ENCODE assay signal across 8 mouse cellular contexts in genomic region chr7:68275445-68275837, GRCm38 (mm10). TPM values are rescaled to one million over a fixed set of nuclear protein-coding genes. Genes with fewer than 3 reads are reported as not detected.
DNase-seq lines count a peak whose midpoint lies in the region; ATAC-seq and TF ChIP-seq lines count a peak whose summit lies in the region.
"Not testable (repeated sequence)": the region's sequence is repeated elsewhere in the genome, so short reads cannot be mapped to it uniquely, and the experiment has no call there.
"Had no signal": no experiment of that assay in that cellular context is flagged by ENCODE, and none has a peak within 500 bp of the region (broad histone marks: within the 10 kb centered on the region; RNA-seq: fewer than 3 reads in every experiment).

No protein-coding gene starts in this region.

- not testable (repeated sequence) for H3K4me1 ChIP-seq in embryonic facial prominence, embryonic 11.5 days (ENCODE audit: control insufficient read depth, insufficient read depth, low read length); kidney, postnatal 0 days (replicated peaks; ENCODE audit: insufficient read depth, low read length); liver, embryonic 16.5 days (ENCODE audit: control insufficient read depth, low read depth, low read length); midbrain, embryonic 12.5 days; stomach, embryonic 14.5 days (ENCODE audit: control insufficient read depth, insufficient read depth, low read length)
- H3K4me1 ChIP-seq in hindbrain, embryonic 14.5 days (replicated peaks; ENCODE audit: control insufficient read depth, insufficient read depth, low read length), result peaks cover 15% of the 10 kb centered on the region; the same call in 1 of the 2 replicates

- peak overlapping the region; percentile 58 for H3K4me2 ChIP-seq in embryonic facial prominence, embryonic 11.5 days (ENCODE audit: low read depth, low read length)
- peak overlapping the region; percentile 52 for H3K4me2 ChIP-seq in hindbrain, embryonic 14.5 days (replicated peaks)
- H3K4me2 ChIP-seq in kidney, postnatal 0 days (ENCODE audit: low read length), result peak overlapping the region; percentile 77
- H3K4me2 ChIP-seq in liver, embryonic 16.5 days (ENCODE audit: low read depth, low read length), result peak overlapping the region; percentile 47
- H3K4me2 ChIP-seq in midbrain, embryonic 12.5 days (replicated peaks), result peak overlapping the region; percentile 61
- H3K4me2 ChIP-seq in stomach, embryonic 14.5 days (replicated peaks; ENCODE audit: low read depth, low read length), result peak overlapping the region; percentile 66

- H3K4me3 ChIP-seq in embryonic facial prominence, embryonic 11.5 days (ENCODE audit: low read depth, low read length), result peak overlapping the region; percentile 24; the same call in 1 of the 2 replicates
- H3K4me3 ChIP-seq in gastrocnemius, adult 2 months, result peak overlapping the region; percentile 54; the same call in 1 of the 2 replicates
- H3K4me3 ChIP-seq in hindbrain, embryonic 14.5 days (replicated peaks; ENCODE audit: low read length), result peak overlapping the region; percentile 24
- H3K4me3 ChIP-seq in kidney, postnatal 0 days (replicated peaks; ENCODE audit: low read depth, low read length), result peak overlapping the region; percentile 42
- H3K4me3 ChIP-seq in liver, embryonic 16.5 days (ENCODE audit: low read depth, low read length), result peak overlapping the region; percentile 53
- H3K4me3 ChIP-seq in midbrain, embryonic 12.5 days, result not testable (repeated sequence)
- peak overlapping the region; percentile 29 for H3K4me3 ChIP-seq in stomach, embryonic 14.5 days (ENCODE audit: low read depth, low read length)

- ATAC-seq in embryonic facial prominence, embryonic 11.5 days (replicated peaks; ENCODE audit: insufficient number of reproducible peaks, low FRiP score, low TSS enrichment, low read depth); hindbrain, embryonic 14.5 days (ENCODE audit: low FRiP score); kidney, postnatal 0 days (replicated peaks; ENCODE audit: low FRiP score, low read depth); liver, embryonic 16.5 days (ENCODE audit: low read depth); midbrain, embryonic 12.5 days (ENCODE audit: low FRiP score, low read depth); stomach, embryonic 14.5 days (ENCODE audit: insufficient number of reproducible peaks, insufficient read depth, low FRiP score, low read depth): not testable (repeated sequence)

- DNase-seq in embryonic facial prominence, embryonic 11.5 days (ENCODE audit: low spot score); gastrocnemius, adult 2 months; hindbrain, embryonic 14.5 days (ENCODE audit: low spot score); kidney, postnatal 0 days (ENCODE audit: low spot score): not testable (repeated sequence)

- TF ChIP-seq CTCF in gastrocnemius, adult 2 months (IDR thresholded peaks at IDR 0.05); kidney, postnatal 0 days (IDR thresholded peaks at IDR 0.05; ENCODE audit: low read depth): not testable (repeated sequence)

- not testable (repeated sequence) for H3K9ac ChIP-seq in embryonic facial prominence, embryonic 11.5 days (replicated peaks; ENCODE audit: low read length); hindbrain, embryonic 14.5 days; liver, embryonic 16.5 days (ENCODE audit: low read depth, low read length); midbrain, embryonic 12.5 days (replicated peaks); stomach, embryonic 14.5 days (replicated peaks; ENCODE audit: low read depth, low read length)
- peak overlapping the region; percentile 51; the same call in 1 of the 2 replicates for H3K9ac ChIP-seq in kidney, postnatal 0 days (ENCODE audit: low read depth, low read length)

- H3K27ac ChIP-seq in embryonic facial prominence, embryonic 11.5 days (replicated peaks; ENCODE audit: low read depth, low read length); gastrocnemius, adult 2 months; hindbrain, embryonic 14.5 days; kidney, postnatal 0 days; liver, embryonic 16.5 days (ENCODE audit: low read length); midbrain, embryonic 12.5 days (replicated peaks); stomach, embryonic 14.5 days (ENCODE audit: low read length): not testable (repeated sequence)

- WGBS in embryonic facial prominence, embryonic 11.5 days, result 51% methylated on average over 9 of the region's 9 CpGs
- WGBS in hindbrain, embryonic 14.5 days, result 46% methylated on average over 8 of the region's 9 CpGs
- 61% methylated on average over 9 of the region's 9 CpGs for WGBS in kidney, postnatal 0 days
- WGBS in liver, embryonic 16.5 days (ENCODE audit: insufficient replicate concordance), result 36% methylated on average over 9 of the region's 9 CpGs
- WGBS in midbrain, embryonic 12.5 days, result 44% methylated on average over 9 of the region's 9 CpGs
- 46% methylated on average over 9 of the region's 9 CpGs for WGBS in stomach, embryonic 14.5 days

- H3K27me3 ChIP-seq in embryonic facial prominence, embryonic 11.5 days (ENCODE audit: control insufficient read depth, insufficient read depth, low read length); kidney, postnatal 0 days (ENCODE audit: insufficient read depth, low read length); liver, embryonic 16.5 days (ENCODE audit: control insufficient read depth, insufficient read depth, low read depth, low read length); stomach, embryonic 14.5 days (ENCODE audit: control insufficient read depth, insufficient read depth, low read length): not testable (repeated sequence)
- peaks cover 16% of the 10 kb centered on the region for H3K27me3 ChIP-seq in hindbrain, embryonic 14.5 days (ENCODE audit: control insufficient read depth, insufficient read depth, low read length)
- peaks cover 30% of the 10 kb centered on the region for H3K27me3 ChIP-seq in midbrain, embryonic 12.5 days

- H3K9me3 ChIP-seq in embryonic facial prominence, embryonic 11.5 days (replicated peaks; ENCODE audit: control insufficient read depth, low read length); hindbrain, embryonic 14.5 days (ENCODE audit: control insufficient read depth, low read length); kidney, postnatal 0 days (replicated peaks; ENCODE audit: low read length); liver, embryonic 16.5 days (replicated peaks; ENCODE audit: control insufficient read depth, low read length); midbrain, embryonic 12.5 days; stomach, embryonic 14.5 days (ENCODE audit: control insufficient read depth, low read depth, low read length): not testable (repeated sequence)

- H3K36me3 ChIP-seq in embryonic facial prominence, embryonic 11.5 days (replicated peaks; ENCODE audit: control insufficient read depth, insufficient read depth, low read depth, low read length); hindbrain, embryonic 14.5 days (replicated peaks; ENCODE audit: control insufficient read depth, insufficient read depth); kidney, postnatal 0 days (ENCODE audit: insufficient read depth, low read length); liver, embryonic 16.5 days (ENCODE audit: control insufficient read depth, insufficient read depth); midbrain, embryonic 12.5 days; stomach, embryonic 14.5 days (ENCODE audit: control insufficient read depth, insufficient read depth, low read length): not testable (repeated sequence)

- intact Hi-C loops in gastrocnemius, adult 2 months (cut with DNase I), result not testable (repeated sequence)

RNA-seq across cellular contexts. Expression of gene Fam169b, which starts 1.8 kb away (rescaled TPM):
- polyA plus RNA-seq in embryonic facial prominence, embryonic 11.5 days (2014; fragmentation: Nextera tagmentation; extraction: Ambion mirVana), result 1.7 and 2.0 TPM in 2 replicates
- under 1 TPM in 1 of 2 experiments, not detected in 1; 0.08 TPM for total RNA-seq in gastrocnemius, adult 2 months (2021)
- 0.09 and 0.17 TPM in 2 replicates for polyA plus RNA-seq in hindbrain, embryonic 14.5 days (2014; fragmentation: Nextera tagmentation; extraction: Ambion mirVana)
- polyA plus RNA-seq in kidney, postnatal 0 days (2015; fragmentation: Nextera tagmentation; extraction: Ambion mirVana), result 0.47 and 0.64 TPM in 2 replicates
- polyA plus RNA-seq in liver, embryonic 16.5 days (2015; fragmentation: Nextera tagmentation; extraction: Ambion mirVana), result 0.54 and 1.1 TPM in 2 replicates
- polyA plus RNA-seq in midbrain, embryonic 12.5 days (2016; fragmentation: Nextera tagmentation; extraction: Ambion mirVana), result 0.10 and 0.17 TPM in 2 replicates
- 0.17 and 0.21 TPM in 2 replicates for polyA plus RNA-seq in stomach, embryonic 14.5 days (2014; fragmentation: Nextera tagmentation; extraction: Ambion mirVana)
- total RNA-seq: MEL had no signal

RNA-seq across cellular contexts. Expression of gene Pgpep1l, which starts 11.4 kb away (rescaled TPM):
- polyA plus RNA-seq in embryonic facial prominence, embryonic 11.5 days (2014; fragmentation: Nextera tagmentation; extraction: Ambion mirVana), result not detected in 2 replicates
- total RNA-seq in gastrocnemius, adult 2 months (2021), result 1 to 10 TPM; 1.9 to 3.9 TPM
- 0.21 TPM in 1 of 2 replicates, not detected in the other for polyA plus RNA-seq in hindbrain, embryonic 14.5 days (2014; fragmentation: Nextera tagmentation; extraction: Ambion mirVana)
- 0.18 and 0.19 TPM in 2 replicates for polyA plus RNA-seq in kidney, postnatal 0 days (2015; fragmentation: Nextera tagmentation; extraction: Ambion mirVana)
- polyA plus RNA-seq in liver, embryonic 16.5 days (2015; fragmentation: Nextera tagmentation; extraction: Ambion mirVana), result not detected in 2 replicates
- not detected in 2 replicates for polyA plus RNA-seq in midbrain, embryonic 12.5 days (2016; fragmentation: Nextera tagmentation; extraction: Ambion mirVana)
- not detected in 2 replicates for polyA plus RNA-seq in stomach, embryonic 14.5 days (2014; fragmentation: Nextera tagmentation; extraction: Ambion mirVana)
- total RNA-seq: MEL had no signal
